Mouse (Mus musculus): ENCODE results near the gene Ube2ql1.
A peak's percentile ranks its signal among the peaks of the same experiment; 100 is the strongest.

Gene Ube2ql1

DNA sequence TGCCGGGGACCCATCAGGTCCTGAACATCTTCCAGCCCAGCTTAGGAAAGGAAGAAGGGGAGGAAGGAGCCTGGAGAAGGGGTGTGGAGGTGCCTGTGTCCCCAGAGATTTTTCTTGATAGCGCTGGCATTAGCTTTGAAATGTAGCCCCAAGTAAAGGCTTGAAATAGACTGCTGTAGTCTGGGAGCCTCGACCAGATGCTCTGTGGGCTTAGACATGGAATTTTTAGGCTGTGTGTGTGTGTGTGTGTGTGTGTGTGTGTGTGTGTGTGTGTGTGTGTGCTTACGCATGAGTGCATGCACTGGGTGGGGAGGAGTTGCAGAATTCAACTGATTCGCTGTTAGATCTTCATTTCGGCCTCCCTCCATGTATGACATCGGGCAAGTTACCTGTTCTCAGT lies 31.5 kb downstream of the Ube2ql1 start:
- DNase-seq (ENCODE audit: low spot score in 2 of 2): peak; percentile 27 to 32

DNA sequence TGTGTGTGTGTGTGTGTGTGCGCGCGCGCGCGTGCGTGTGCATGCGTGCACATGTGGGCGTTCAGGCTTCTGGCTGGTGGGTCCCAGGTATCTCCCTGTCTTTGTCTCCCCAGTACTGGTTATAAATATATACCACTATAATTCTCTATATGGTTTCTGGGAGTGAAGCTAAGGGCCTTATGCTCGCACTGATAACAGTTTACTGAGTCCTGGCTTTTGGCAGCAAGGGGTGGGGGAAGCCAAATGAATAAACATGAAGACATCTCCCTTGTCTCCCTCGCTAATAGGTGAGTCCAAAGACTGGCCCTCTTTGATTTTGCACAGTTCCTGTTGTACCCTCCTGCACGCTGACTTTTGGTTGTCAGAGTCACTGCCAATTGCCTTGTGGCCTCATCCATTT lies 32.2 kb downstream of the Ube2ql1 start:
- no peak for DNase-seq (ENCODE audit: low spot score in 2 of 2)

DNA sequence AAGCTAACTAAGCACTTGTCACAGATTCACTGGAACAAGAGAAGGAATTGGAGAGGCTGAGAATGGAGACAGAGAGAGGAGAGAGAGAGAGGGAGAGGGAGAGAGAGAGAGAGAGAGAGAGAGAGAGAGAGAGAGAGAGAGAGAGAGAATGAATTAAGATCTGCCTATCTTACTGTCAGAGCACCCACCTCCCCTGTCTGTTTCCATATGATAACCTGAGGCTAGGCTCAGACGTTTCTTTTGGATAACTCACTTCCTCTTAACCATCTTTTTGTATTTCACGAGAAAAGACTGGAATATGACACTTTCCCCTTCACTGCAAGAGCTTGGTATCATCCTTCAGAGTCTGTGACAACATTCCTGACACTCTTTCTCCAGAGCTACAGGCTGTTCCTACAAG lies 32.8 kb downstream of the Ube2ql1 start:
- DNase-seq (ENCODE audit: low spot score in 2 of 2): no peak

DNA sequence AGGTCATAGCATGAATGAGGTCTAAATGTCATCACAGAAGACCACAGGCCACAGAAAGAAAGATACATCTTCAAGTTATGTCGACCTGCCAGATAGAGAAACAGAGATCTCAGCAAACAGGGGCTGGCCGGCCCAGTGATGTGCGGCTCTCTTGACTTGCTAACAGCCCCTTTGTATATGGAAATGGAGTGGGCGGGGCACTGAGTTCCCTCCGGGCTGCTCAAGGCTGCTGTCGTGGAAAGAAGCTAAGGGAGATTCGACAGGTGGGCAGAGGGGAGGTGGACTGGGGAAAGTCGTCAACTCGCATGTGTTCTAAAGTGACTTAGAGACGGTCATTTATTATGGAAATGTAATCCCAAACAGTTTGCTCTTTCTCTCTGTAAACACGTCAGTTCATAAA lies 36.2 kb downstream of the Ube2ql1 start:
- DNase-seq (ENCODE audit: low spot score in 2 of 2): no peak

GRCm38 (mm10) chr13:69701397-69701796 lies 38.3 kb downstream of the Ube2ql1 start:
- DNase-seq (ENCODE audit: low spot score in 2 of 2): no peak

GRCm38 (mm10) chr13:69700827-69701226 lies 38.9 kb downstream of the Ube2ql1 start:
- no peak for DNase-seq (ENCODE audit: low spot score in 2 of 2)

GRCm38 (mm10) chr13:69696333-69696991 lies 43.2 kb downstream of the Ube2ql1 start:
- peak; percentile 85 to 88 for DNase-seq (ENCODE audit: low spot score in 2 of 2)

GRCm38 (mm10) chr13:69691074-69691473 lies 48.6 kb downstream of the Ube2ql1 start:
- DNase-seq (ENCODE audit: low spot score in 2 of 2): peak; percentile 78 to 81

DNA sequence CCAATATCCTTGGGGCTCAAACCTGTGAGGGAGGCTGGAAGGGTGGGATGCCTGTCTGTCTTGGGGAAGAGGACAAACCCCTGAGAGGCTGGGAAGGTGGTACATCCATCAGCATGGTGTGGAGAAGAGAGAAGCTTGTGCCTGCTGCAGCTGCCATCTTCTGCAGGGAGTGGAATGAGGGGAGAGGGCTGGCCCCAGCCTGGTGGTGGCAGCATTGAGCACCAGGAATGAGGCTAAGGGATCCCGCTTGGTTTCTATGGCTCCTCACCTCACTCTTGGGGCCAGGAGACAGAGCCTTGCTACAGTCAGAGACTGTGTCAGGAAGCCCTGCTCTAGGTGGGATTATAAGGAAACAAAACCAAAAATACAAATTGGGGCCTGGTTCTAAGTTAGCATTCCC lies 52.7 kb downstream of the Ube2ql1 start:
- DNase-seq (ENCODE audit: low spot score in 2 of 2): no peak

DNA sequence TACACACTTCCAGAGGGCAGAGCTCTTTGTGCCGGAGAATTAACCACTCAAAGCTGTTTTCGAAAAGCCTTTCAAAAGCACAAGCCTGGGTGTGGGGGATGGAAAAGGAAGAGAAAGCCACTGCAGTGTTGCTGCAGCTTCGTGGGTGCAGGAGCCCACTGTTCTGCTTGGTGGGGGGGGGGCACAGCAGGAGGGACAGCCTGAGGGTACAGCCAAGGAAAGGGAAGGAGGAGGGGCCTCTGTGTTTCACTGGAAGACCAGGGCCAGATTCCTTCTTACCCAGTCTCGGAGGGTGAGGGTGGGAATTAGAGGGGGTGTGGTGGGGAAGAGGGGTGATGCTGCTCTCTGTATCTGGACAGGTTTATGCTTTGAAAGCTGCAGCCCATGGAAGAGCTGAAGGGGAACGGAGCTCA lies 54.3 kb downstream of the Ube2ql1 start:
- no peak for DNase-seq (ENCODE audit: low spot score in 2 of 2)

DNA sequence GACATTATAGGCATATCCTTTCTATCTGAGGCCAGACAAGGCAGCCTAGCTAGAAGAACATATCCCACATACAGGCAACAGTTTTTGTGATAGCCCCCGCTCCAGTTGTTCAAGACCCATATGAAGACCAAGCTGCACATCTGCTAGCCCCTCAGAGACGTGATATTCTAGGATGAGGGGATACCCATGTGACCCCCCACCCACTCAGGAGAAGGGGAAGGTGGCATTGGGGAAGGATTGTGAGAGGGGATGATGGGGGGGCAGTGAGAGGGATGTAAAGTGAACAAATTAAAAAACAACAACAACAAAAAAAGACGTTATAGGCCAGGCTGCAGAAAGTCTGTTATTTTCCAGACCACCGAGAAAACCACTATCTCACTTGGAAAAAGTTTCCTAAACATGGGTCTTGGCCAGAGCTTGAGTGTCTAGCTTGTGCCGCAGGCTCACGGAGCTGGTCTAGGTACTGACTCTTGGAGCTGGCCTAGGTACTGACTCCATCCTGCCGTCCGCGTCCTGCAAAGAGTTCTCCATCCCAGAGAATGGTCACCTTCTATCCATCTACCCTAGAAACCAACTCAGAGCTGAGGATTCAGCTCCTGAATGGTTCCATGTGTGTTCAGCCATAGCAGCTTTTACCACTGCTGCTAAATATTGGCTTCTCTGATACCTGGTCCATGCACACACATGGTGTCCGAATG lies 65.6 kb downstream of the Ube2ql1 start:
- DNase-seq (ENCODE audit: low spot score in 2 of 2): no peak

DNA sequence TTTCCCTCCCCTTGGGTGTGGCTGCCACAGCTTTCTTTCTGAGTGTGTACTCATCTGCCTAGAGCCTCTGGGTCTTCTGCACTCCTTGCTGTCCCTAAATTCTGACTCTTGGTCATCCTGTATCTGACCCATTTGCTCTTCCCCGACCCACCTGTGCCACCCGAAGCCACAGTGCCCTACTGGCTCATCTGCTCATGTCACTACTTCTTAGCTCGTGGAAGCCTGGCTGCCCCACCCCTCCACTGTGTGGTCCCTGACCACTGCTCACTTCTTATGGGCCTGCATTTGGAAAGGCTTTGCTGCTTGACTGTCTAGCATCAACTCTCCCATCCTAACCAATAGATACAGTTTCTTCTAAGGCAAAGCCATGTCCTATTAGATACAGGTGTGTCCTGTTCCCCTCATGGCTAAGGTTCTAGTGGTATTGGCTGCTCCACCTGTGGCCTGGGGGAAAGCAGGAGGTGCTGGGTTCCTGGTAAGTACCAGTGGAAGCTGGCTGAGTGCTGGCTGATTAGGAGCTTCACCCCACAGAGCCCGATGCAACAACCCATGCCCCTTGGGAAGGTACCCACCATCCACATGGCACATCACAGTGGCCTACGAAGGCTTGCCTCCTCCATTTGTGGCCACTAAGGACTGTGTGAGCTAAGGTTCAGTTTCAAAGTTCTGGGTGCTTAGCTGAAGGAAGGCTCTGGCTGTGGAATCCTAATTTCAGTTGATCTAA lies 66.3 kb downstream of the Ube2ql1 start:
- DNase-seq (ENCODE audit: low spot score in 2 of 2): no peak

- DNase-seq (ENCODE audit: low spot score in 2 of 2): no peak
Observed at GRCm38 (mm10) chr13:69672565-69672964, 67.1 kb downstream of the Ube2ql1 start.

- no peak for DNase-seq (ENCODE audit: low spot score in 2 of 2)
Observed at GRCm38 (mm10) chr13:69672121-69672520, 67.6 kb downstream of the Ube2ql1 start.

- DNase-seq (ENCODE audit: low spot score in 2 of 2): no peak
Observed at GRCm38 (mm10) chr13:69654508-69654907, 85.2 kb downstream of the Ube2ql1 start.
